Mouse (Mus musculus): ENCODE data around the gene Mindy2. TPM values are rescaled to one million over a fixed set of nuclear protein-coding genes. Genes with fewer than 3 reads are reported as not detected.

The Mindy2 gene
- polyA plus RNA-seq, 1 experiment from 2014 or later: 11.6 TPM

DNA sequence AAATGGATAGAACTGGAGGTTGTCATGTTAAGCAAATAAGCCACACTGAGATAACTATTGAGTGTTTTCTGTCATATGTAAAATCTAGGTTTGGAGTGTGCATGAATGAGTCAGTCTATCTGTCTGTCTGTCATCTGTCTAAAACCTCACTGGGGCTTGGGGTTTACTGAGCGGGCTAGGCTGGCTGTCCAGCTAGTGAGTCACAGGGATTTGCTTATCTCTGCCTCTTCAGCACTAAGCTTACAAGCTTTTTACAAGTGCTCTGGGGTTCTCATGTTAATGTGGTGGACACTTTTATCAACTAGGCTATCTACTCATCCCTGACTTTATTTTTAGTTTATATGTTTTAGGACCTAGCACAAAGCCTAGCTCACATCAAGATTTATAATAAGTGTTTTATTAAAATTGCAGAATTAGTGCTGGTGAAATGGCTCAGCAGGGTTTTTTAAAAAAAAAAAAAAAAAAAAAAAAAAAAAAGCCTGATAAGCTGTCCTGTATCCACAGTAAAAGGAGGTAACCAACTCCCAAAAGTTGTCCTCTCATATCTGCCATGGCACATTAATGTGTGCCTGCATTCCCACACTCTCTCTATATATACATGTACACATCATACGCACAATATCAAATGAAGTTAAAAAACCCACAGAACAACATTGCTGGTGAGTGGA is 31.5 kb upstream of the Mindy2 start:
- Histone ChIP-seq H3K4me2 (replicated peaks; ENCODE audit: low read depth, low read length) (no peak overlapping the region), H3K9me3 (ENCODE audit: control insufficient read depth, low read length) (no peaks in the 10 kb centered on the region), H3K27ac (ENCODE audit: low read depth, low read length) (no peak overlapping the region), H3K9ac (ENCODE audit: low read depth, low read length) (no peak overlapping the region), H3K36me3 (ENCODE audit: control insufficient read depth, insufficient read depth, low read length) (no peaks in the 10 kb centered on the region), H3K4me3 (ENCODE audit: low read length) (no peak overlapping the region), H3K4me1 (ENCODE audit: control insufficient read depth, insufficient read depth, low read length) (no peaks in the 10 kb centered on the region), H3K27me3 (ENCODE audit: control insufficient read depth, insufficient read depth, low read length) (no peaks in the 10 kb centered on the region)
- 92% methylated on average over 2 of the region's 2 CpGs for WGBS
- no peak for ATAC-seq (ENCODE audit: low FRiP score, low TSS enrichment)

DNA sequence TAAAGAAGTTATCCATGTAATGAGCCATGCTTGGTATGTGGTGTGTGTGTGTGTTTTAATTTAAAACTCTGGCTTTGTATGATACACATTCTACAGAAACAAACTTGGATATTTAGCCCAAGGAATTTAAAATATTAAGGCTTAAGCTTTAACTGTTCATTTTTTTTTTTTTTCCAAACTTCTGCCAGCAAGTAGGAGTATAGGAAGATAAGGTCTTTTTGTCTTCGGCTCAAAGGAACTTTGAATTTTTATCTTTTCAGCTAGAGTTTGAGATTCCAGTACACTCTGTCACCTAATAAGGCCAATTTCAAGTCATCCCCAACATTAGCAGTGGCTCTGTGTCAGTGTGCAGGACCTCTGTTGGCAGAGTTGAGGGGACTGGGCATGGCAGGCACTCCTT is 25.2 kb upstream of the Mindy2 start:
- Histone ChIP-seq H3K27me3 (ENCODE audit: control insufficient read depth, insufficient read depth, low read length) (no peaks in the 10 kb centered on the region), H3K4me3 (ENCODE audit: low read length) (no peak overlapping the region), H3K27ac (ENCODE audit: low read depth, low read length) (no peak overlapping the region), H3K9ac (ENCODE audit: low read depth, low read length) (no peak overlapping the region), H3K36me3 (ENCODE audit: control insufficient read depth, insufficient read depth, low read length) (no peaks in the 10 kb centered on the region), H3K9me3 (ENCODE audit: control insufficient read depth, low read length) (no peaks in the 10 kb centered on the region), H3K4me2 (replicated peaks; ENCODE audit: low read depth, low read length) (no peak overlapping the region), H3K4me1 (ENCODE audit: control insufficient read depth, insufficient read depth, low read length) (peaks cover 13% of the 10 kb centered on the region)
- ATAC-seq (ENCODE audit: low FRiP score, low TSS enrichment): no peak
- 80% methylated on average over 1 of the region's 1 CpGs for WGBS

DNA sequence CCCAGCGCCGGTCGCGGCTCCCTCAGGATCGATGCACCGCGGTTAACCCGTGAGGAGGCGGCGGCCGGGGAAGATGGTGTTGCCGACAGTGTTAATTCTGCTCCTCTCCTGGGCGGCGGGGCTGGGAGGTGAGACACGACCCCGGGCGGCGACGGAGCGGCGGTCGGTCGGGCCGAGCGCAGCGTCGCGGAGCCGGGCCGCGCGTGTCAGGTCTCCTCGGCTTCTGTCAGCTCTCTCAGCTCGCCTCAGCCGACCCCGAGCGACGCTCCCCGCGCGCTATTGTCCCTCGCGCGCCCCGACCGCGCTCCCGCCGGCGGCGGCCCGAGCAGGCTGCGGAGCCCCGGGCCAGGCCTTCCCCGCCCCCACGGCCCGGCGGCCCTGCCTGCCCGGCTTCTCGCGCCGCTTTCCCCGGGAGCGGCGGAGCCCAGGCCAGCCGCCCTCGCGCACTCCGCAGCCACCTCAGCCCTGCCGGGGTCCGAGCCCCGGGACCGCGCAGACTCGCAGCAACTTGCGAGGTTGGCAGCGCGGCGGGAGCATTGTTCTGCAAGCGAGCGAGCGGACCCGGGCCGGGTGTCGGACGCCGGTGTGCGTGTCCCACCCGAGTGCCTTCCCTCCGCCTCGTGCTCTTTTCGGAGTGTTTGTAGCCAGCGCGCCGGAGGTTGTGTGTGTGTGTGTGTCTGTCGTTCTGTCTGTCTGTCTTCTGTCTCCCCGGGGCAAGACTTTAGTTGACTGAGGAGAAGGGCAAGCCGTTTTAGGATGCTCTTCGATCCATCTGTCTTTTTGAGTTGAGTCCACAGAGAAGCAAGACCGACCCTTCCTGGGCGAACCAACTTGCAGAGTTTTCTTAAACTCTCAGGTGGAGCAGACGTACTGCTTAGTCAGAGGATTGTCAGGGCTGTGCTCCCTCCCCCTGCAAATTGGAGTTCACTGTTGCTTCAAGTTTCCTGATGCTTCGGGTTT is 22.4 kb upstream of the Mindy2 start:
- Histone ChIP-seq H3K4me1 (ENCODE audit: control insufficient read depth, insufficient read depth, low read length) (peaks cover 13% of the 10 kb centered on the region), H3K4me3 (ENCODE audit: low read length) (peak overlapping the region; percentile 65), H3K27me3 (ENCODE audit: control insufficient read depth, insufficient read depth, low read length) (no peaks in the 10 kb centered on the region), H3K9me3 (ENCODE audit: control insufficient read depth, low read length) (no peaks in the 10 kb centered on the region), H3K4me2 (replicated peaks; ENCODE audit: low read depth, low read length) (peak overlapping the region; percentile 66), H3K9ac (ENCODE audit: low read depth, low read length) (peak overlapping the region; percentile 94), H3K27ac (ENCODE audit: low read depth, low read length) (peak overlapping the region; percentile 95), H3K36me3 (ENCODE audit: control insufficient read depth, insufficient read depth, low read length) (no peaks in the 10 kb centered on the region)
- ATAC-seq (ENCODE audit: low FRiP score, low TSS enrichment): no peak; the same call in 1 of the 2 replicates
- WGBS: 0% methylated on average over 81 of the region's 103 CpGs

DNA sequence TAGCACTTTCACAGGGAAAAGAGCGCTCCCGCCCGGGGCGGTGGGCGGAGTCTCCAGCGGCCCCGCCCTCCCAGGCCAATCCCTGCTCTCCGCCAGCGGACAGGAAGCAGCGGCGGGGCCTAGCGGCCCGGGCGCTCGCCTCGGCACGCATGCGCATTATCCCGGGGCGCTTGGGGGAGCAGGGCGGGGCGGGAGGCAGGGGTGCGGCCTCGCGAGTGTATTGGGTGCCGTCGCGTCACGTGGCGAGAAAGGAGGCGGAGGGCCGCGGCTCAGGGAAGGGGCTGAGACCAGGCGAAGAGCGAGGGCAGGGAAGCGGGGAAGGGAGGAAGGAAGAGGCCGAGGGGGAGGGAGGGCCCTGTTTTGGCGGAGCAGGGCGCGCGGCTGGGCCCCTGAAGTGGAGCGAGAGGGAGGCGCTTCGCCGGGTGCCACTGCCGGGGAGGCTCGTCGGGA is 21.7 kb upstream of the Mindy2 start, which contains the start of gene Adam10:
Adam10 (plus strand) TSS at position 316 of the 450 bp plus-strand sequence.
- H3K4me2 ChIP-seq (replicated peaks; ENCODE audit: low read depth, low read length): peak within 1 kb of the TSS; percentile 66
- ATAC-seq (ENCODE audit: low FRiP score, low TSS enrichment): peak; percentile 100
- WGBS: under 1% methylated on average over 39 of the region's 48 CpGs
- H3K9ac ChIP-seq (ENCODE audit: low read depth, low read length): peak within 1 kb of the TSS; percentile 94
- H3K36me3 ChIP-seq (ENCODE audit: control insufficient read depth, insufficient read depth, low read length): no peaks in the 10 kb centered on the region
- peaks cover 13% of the 10 kb centered on the region for H3K4me1 ChIP-seq (ENCODE audit: control insufficient read depth, insufficient read depth, low read length)
- no peaks in the 10 kb centered on the region for H3K9me3 ChIP-seq (ENCODE audit: control insufficient read depth, low read length)
- H3K27me3 ChIP-seq (ENCODE audit: control insufficient read depth, insufficient read depth, low read length): no peaks in the 10 kb centered on the region
- H3K27ac ChIP-seq (ENCODE audit: low read depth, low read length): peak within 1 kb of the TSS; percentile 95
- peak within 1 kb of the TSS; percentile 65 for H3K4me3 ChIP-seq (ENCODE audit: low read length)

DNA sequence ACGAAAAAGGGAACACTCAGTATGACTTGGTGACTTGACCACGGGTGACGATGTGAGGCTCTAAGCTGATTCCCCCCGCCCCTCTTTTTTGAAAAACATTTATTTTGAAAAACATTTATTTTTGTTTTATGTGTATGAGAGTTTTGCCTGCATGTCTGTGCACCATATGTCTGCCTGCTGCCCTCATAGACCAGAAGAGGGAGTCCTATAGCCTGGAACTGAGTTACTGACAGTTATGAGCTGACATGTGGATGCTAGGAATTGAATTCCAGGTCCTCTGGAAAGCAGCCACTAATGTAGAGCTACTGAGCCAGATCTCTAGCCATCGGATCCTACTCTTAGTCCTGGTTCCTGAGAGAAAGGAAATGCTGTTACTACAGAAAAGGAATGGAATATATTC is 19.0 kb upstream of the Mindy2 start:
- Histone ChIP-seq H3K9ac (ENCODE audit: low read depth, low read length) (no peak overlapping the region), H3K36me3 (ENCODE audit: control insufficient read depth, insufficient read depth, low read length) (no peaks in the 10 kb centered on the region), H3K27ac (ENCODE audit: low read depth, low read length) (no peak overlapping the region), H3K27me3 (ENCODE audit: control insufficient read depth, insufficient read depth, low read length) (no peaks in the 10 kb centered on the region), H3K4me2 (replicated peaks; ENCODE audit: low read depth, low read length) (no peak overlapping the region), H3K4me1 (ENCODE audit: control insufficient read depth, insufficient read depth, low read length) (0 out of 2 replicates have a peak, but pooled peaks cover 6% of the 10 kb centered on the region), H3K9me3 (ENCODE audit: control insufficient read depth, low read length) (no peaks in the 10 kb centered on the region), H3K4me3 (ENCODE audit: low read length) (no peak overlapping the region)
- WGBS: 87% methylated on average over 5 of the region's 5 CpGs
- ATAC-seq (ENCODE audit: low FRiP score, low TSS enrichment): no peak

DNA sequence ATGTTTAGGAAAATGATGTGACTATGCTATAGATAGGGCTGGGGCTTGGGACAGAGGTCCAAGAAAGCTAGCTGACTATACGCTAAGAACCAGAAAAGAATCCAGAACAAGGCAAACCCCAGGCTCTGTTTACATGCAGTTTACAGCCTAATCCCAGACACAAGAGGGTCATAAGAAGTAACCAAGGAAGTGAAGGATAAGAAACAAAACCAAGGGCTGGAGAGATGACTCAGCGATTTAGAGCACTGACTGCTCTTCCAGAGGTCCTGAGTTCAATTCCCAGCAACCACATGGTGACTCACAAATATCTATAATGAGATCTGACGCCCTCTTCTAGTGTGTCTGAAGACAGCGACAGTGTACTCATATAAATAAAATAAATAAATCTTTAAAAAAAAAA is 18.1 kb upstream of the Mindy2 start:
- no peak for ATAC-seq (ENCODE audit: low FRiP score, low TSS enrichment)
- H3K9ac ChIP-seq (ENCODE audit: low read depth, low read length): no peak overlapping the region
- 85% methylated on average over 4 of the region's 4 CpGs for WGBS

DNA sequence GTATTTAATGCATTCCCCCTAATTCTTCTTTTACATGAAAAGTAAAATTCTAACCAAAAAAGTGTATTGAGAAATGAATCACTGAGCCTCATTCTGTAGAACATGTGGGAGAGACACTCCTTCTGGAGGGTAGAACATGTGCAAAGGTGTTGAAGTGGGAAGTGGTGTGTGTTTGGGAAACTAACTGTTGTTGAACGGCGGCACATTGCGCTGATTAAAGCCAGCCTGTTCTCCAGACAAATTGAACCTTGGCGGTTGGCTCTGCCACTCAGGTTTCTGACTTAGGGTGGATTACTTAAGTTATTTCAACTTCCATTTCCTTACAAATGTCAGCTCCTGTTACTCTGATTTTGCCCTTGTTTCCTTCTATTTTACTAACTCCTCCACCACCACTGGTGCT is 16.7 kb upstream of the Mindy2 start:
- no peak overlapping the region for H3K27ac ChIP-seq (ENCODE audit: low read depth, low read length)
- no peaks in the 10 kb centered on the region for H3K4me1 ChIP-seq (ENCODE audit: control insufficient read depth, insufficient read depth, low read length)
- ATAC-seq (ENCODE audit: low FRiP score, low TSS enrichment): no peak
- H3K4me2 ChIP-seq (replicated peaks; ENCODE audit: low read depth, low read length): no peak overlapping the region
- H3K9me3 ChIP-seq (ENCODE audit: control insufficient read depth, low read length): no peaks in the 10 kb centered on the region
- 86% methylated on average over 4 of the region's 4 CpGs for WGBS
- H3K27me3 ChIP-seq (ENCODE audit: control insufficient read depth, insufficient read depth, low read length): no peaks in the 10 kb centered on the region
- H3K4me3 ChIP-seq (ENCODE audit: low read length): no peak overlapping the region
- H3K9ac ChIP-seq (ENCODE audit: low read depth, low read length): no peak overlapping the region
- no peaks in the 10 kb centered on the region for H3K36me3 ChIP-seq (ENCODE audit: control insufficient read depth, insufficient read depth, low read length)

More for the DNA sequence above, 18.1 kb upstream of the Mindy2 start:
- Histone ChIP-seq H3K4me1 (ENCODE audit: control insufficient read depth, insufficient read depth, low read length) (no peaks in the 10 kb centered on the region), H3K27ac (ENCODE audit: low read depth, low read length) (no peak overlapping the region), H3K36me3 (ENCODE audit: control insufficient read depth, insufficient read depth, low read length) (no peaks in the 10 kb centered on the region), H3K9me3 (ENCODE audit: control insufficient read depth, low read length) (no peaks in the 10 kb centered on the region), H3K4me3 (ENCODE audit: low read length) (no peak overlapping the region), H3K27me3 (ENCODE audit: control insufficient read depth, insufficient read depth, low read length) (no peaks in the 10 kb centered on the region), H3K4me2 (replicated peaks; ENCODE audit: low read depth, low read length) (no peak overlapping the region)

DNA sequence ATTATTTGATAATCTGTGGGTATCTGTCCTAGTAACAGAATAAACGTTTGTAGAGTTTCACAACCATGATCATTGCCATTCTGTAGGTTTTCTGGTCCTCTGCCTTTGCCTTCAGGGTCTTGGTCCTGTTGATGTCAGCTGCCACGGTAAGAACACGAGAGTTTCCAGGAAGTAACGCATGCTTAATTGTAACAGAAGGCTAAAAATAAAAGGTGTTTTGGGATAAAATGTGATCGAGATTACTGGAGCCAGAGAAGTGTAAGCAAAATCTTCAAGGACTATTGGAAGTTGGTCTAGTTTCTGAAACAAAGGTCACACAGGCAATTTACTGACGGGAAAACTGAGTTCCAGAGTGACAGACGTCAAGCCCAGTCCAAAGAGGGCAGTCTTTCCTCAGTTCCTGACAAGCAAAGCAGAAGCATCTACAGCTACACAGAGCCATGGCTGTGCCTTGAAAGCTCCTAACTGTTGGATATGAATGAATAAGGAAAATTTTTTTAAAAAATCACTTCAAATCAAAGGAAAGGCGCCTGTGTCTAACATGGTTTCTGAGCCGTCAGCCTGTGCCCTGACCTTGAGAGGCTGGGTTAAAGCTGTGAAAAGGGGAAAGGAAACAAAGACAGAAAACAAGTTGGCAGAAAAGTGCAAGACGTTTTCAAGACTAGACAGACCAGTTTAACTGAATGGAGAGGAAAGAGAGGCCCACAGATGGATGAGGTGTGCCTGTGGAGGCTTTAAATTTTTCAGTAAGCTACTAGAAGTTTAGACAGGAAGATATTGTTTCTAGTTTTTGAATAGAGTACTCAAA is 15.0 kb upstream of the Mindy2 start:
- no peak for ATAC-seq (ENCODE audit: low FRiP score, low TSS enrichment)
- no peak overlapping the region for H3K4me3 ChIP-seq (ENCODE audit: low read length)
- no peaks in the 10 kb centered on the region for H3K27me3 ChIP-seq (ENCODE audit: control insufficient read depth, insufficient read depth, low read length)
- H3K4me1 ChIP-seq (ENCODE audit: control insufficient read depth, insufficient read depth, low read length): no peaks in the 10 kb centered on the region
- no peaks in the 10 kb centered on the region for H3K9me3 ChIP-seq (ENCODE audit: control insufficient read depth, low read length)
- H3K36me3 ChIP-seq (ENCODE audit: control insufficient read depth, insufficient read depth, low read length): no peaks in the 10 kb centered on the region
- H3K4me2 ChIP-seq (replicated peaks; ENCODE audit: low read depth, low read length): no peak overlapping the region
- H3K27ac ChIP-seq (ENCODE audit: low read depth, low read length): no peak overlapping the region
- no peak overlapping the region for H3K9ac ChIP-seq (ENCODE audit: low read depth, low read length)
- WGBS: 49% methylated on average over 10 of the region's 10 CpGs

Measured in kidney, embryonic 14.5 days (tissue).